Comparison of ENCODE assay signal across 8 mouse cellular contexts in the genomic region with DNA sequence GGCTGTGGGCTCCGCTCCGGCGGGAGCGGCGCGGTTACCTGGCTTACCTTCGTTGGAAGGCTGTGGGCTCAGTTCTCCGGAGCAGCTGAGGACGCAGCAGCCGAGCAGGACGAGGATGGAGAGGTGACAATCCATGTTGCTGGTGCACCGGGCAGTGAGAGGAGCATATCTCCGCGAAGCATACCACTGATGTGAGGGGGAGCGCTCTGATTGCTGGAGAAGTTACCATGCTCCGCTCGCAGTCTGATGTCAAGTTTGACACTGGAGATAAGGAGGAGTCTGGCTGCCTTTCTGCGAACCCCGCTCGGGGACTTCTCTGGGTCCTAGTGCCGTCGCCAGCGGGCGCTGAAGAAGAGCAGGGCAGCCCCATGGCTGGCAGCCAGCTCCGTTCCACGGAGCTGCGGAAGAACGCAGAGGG. TPM values are rescaled to one million over a fixed set of nuclear protein-coding genes. Genes with fewer than 3 reads are reported as not detected.
DNase-seq lines count a peak whose midpoint lies in the region; ATAC-seq and TF ChIP-seq lines count a peak whose summit lies in the region.

A gene (minus strand): TSS at position 263 of the 418 bp plus-strand sequence.

- H3K4me2 ChIP-seq in liver, embryonic 16.5 days (ENCODE audit: low read depth, low read length): peak within 1 kb of the TSS; percentile 54
- peak within 1 kb of the TSS; percentile 78 for H3K4me2 ChIP-seq in neural tube, embryonic 12.5 days (replicated peaks)

- H3K27me3 ChIP-seq in liver, embryonic 16.5 days (ENCODE audit: control insufficient read depth, insufficient read depth, low read depth, low read length): peaks cover 6% of the 10 kb centered on the region; the same call in 1 of the 2 replicates
- no peaks in the 10 kb centered on the region for H3K27me3 ChIP-seq in neural tube, embryonic 12.5 days (replicated peaks)

- in situ Hi-C loops in ES-E14 (cut with MboI; ENCODE audit: low sequenced_read_pairs in 2 of 2, unreplicated experiment in 2 of 2): loop anchor here in 1 of 2 experiments (25.0 kb wide), 1 partner anchor 873 kb away; no protein-coding TSS in a partner anchor

- H3K36me3 ChIP-seq in ES-E14 (ENCODE audit: control insufficient read depth, insufficient read depth, low read length, poor library complexity, severe bottlenecking): no peaks in the 10 kb centered on the region
- no peaks in the 10 kb centered on the region for H3K36me3 ChIP-seq in liver, embryonic 16.5 days (ENCODE audit: control insufficient read depth, insufficient read depth)
- H3K36me3 ChIP-seq in neural tube, embryonic 12.5 days: no peaks in the 10 kb centered on the region

- intact Hi-C loops in heart, postnatal 36 days (cut with DNase I): no loop called here

- WGBS in liver, embryonic 16.5 days (ENCODE audit: insufficient replicate concordance): under 1% methylated on average over 28 of the region's 28 CpGs
- WGBS in neural tube, embryonic 12.5 days: under 1% methylated on average over 28 of the region's 28 CpGs

- peak; percentile 42 for DNase-seq in ES-E14 (ENCODE audit: low read depth, low spot score)
- DNase-seq in cerebellum, adult 8-10 months: peak; percentile 85
- peak; percentile 58 to 65 for DNase-seq in heart, postnatal 36 days
- peak; percentile 81 to 92 for DNase-seq in layer of hippocampus, adult 18-20 months (ENCODE audit: low spot score in 2 of 2)
- DNase-seq in thymus, postnatal 0 days (ENCODE audit: low spot score): peak; percentile 37

- peak; percentile 99 for ATAC-seq in frontal cortex, adult (ENCODE audit: low TSS enrichment)
- no peak for ATAC-seq in liver, embryonic 16.5 days (ENCODE audit: low read depth)
- ATAC-seq in neural tube, embryonic 12.5 days (ENCODE audit: low FRiP score, low read depth): peak; percentile 88

- H3K9ac ChIP-seq in ES-E14 (ENCODE audit: insufficient read depth, low read depth, low read length, poor library complexity, severe bottlenecking): no peak within 1 kb of the TSS
- H3K9ac ChIP-seq in liver, embryonic 16.5 days (ENCODE audit: low read depth, low read length): no peak within 1 kb of the TSS
- peak within 1 kb of the TSS; percentile 57 for H3K9ac ChIP-seq in neural tube, embryonic 12.5 days

- no peaks in the 10 kb centered on the region for H3K9me3 ChIP-seq in ES-E14 (ENCODE audit: control insufficient read depth, insufficient read depth, low read depth, low read length)
- H3K9me3 ChIP-seq in liver, embryonic 16.5 days (replicated peaks; ENCODE audit: control insufficient read depth, low read length): no peaks in the 10 kb centered on the region
- no peaks in the 10 kb centered on the region for H3K9me3 ChIP-seq in neural tube, embryonic 12.5 days

- no peaks in the 10 kb centered on the region for H3K4me1 ChIP-seq in ES-E14 (ENCODE audit: control insufficient read depth in 2 of 2, insufficient read depth in 2 of 2, low read length in 2 of 2, poor library complexity in 1 of 2)
- no peaks in the 10 kb centered on the region for H3K4me1 ChIP-seq in liver, embryonic 16.5 days (ENCODE audit: control insufficient read depth, low read depth, low read length)
- no peaks in the 10 kb centered on the region; the same call in 1 of the 2 replicates for H3K4me1 ChIP-seq in neural tube, embryonic 12.5 days

- H3K4me3 ChIP-seq in ES-E14 (ENCODE audit: insufficient read depth in 1 of 2, low read depth in 1 of 2, low read length in 2 of 2, poor library complexity in 1 of 2, severe bottlenecking in 1 of 2): peak within 1 kb of the TSS; percentile 62 to 66
- peak within 1 kb of the TSS; percentile 50 for H3K4me3 ChIP-seq in liver, embryonic 16.5 days (ENCODE audit: low read depth, low read length)
- H3K4me3 ChIP-seq in neural tube, embryonic 12.5 days: peak within 1 kb of the TSS; percentile 69

- no peak within 1 kb of the TSS for H3K27ac ChIP-seq in ES-E14 (ENCODE audit: insufficient read depth, low read depth, low read length, poor library complexity, severe bottlenecking)
- no peak within 1 kb of the TSS for H3K27ac ChIP-seq in liver, embryonic 16.5 days (ENCODE audit: low read length)
- peak within 1 kb of the TSS; percentile 43; the same call in 1 of the 2 replicates for H3K27ac ChIP-seq in neural tube, embryonic 12.5 days

TF ChIP-seq in ES-E14, 5 proteins besides CTCF, POLR2A, EP300 and RAD21:
- TF ChIP-seq ZC3H11A (IDR thresholded peaks at IDR 0.05; ENCODE audit: borderline replicate concordance, low read depth, low read length): no peak
- TF ChIP-seq ZNF384 (IDR thresholded peaks at IDR 0.05; ENCODE audit: low read depth, low read length): no peak

RNA-seq across cellular contexts. Expression of the gene that starts here (rescaled TPM):
- total RNA-seq in ES-E14 (2012; rRNA removed): 0.16 and 0.18 TPM in 2 replicates
- under 1 TPM; 0.33 to 0.89 TPM for total RNA-seq in heart, postnatal 36 days (2021)
- total RNA-seq in layer of hippocampus, adult 18-20 months (2021): 10 to 100 TPM; 11.3 to 13.6 TPM
- 0.79 and 0.81 TPM in 2 replicates for polyA plus RNA-seq in liver, embryonic 16.5 days (2015; fragmentation: Nextera tagmentation; extraction: Ambion mirVana)
- 57.1 and 61.9 TPM in 2 replicates for polyA plus RNA-seq in neural tube, embryonic 12.5 days (2016; fragmentation: Nextera tagmentation; extraction: Ambion mirVana)
- 3.4 and 4.6 TPM in 2 replicates for polyA plus RNA-seq in thymus, postnatal 0 days (2015; fragmentation: Nextera tagmentation; extraction: Ambion mirVana)

Comparison
In these comparisons a context has a peak if more than half of its experiments do, and no peak if none do; other contexts are left out.
1. RNA of the gene that starts here (total RNA-seq): 11.3 to 13.6 TPM in layer of hippocampus, adult 18-20 months; 0.33 to 0.89 TPM in heart, postnatal 36 days and 0.16 to 0.18 TPM in ES-E14; every median in the first group is over 4 times any median in the second.
2. RNA of the gene that starts here (polyA plus RNA-seq): 57.1 to 61.9 TPM in neural tube, embryonic 12.5 days; 3.4 to 4.6 TPM in thymus, postnatal 0 days and 0.79 to 0.81 TPM in liver, embryonic 16.5 days; every median in the first group is over 10 times any median in the second.
3. Peak in DNase-seq and H3K4me3 ChIP-seq in ES-E14; RNA of the gene not detected or under 1 TPM.
4. Peak in DNase-seq in heart, postnatal 36 days; RNA of the gene not detected or under 1 TPM.
5. Peak in every context shown above with its lines, with median percentiles within 50 percentile points of each other: DNase-seq and H3K4me3 ChIP-seq.